Mouse (Mus musculus) c-Kit-positive CD71-negative TER-119-negative erythroid progenitor cells, embryonic 14.5 days (primary cell): ENCODE results near the gene Rpl10-ps3.
A peak's percentile ranks its signal among the peaks of the same experiment; 100 is the strongest.

ENCODE experiments used
- DNase-seq: peaks from one replicate; pipeline ENCODE4 v3.0.0-alpha.2; 2013; ENCODE audit warnings: low read depth

Rpl10-ps3 gene

DNA sequence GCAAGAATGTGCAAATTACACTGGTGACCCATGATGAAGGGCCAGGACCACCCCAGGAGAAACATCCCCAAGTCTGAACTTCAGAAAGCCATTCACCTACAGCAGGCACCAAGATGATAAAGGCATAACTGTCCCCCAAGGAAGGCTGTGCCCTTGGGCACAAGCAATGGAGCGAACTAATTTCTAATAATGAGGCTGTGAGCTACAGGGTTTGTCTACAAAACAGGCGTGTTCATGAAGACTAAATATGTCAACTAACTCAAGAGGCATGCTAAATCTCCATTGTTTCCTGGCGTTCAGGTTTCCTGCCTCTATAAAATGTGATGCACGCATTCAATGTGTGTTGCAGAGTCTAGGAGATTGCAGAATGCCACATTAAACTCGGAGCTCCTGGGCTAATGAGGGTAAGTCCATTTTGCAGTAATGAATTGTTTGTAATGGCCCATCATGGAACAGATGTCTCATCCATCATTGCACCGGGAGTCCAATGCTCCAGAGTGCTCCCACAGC, 33.7 kb downstream of the Rpl10-ps3 start:
- no peak for DNase-seq

GRCm38 (mm10) chr9:50305666-50306402, 38.9 kb downstream of the Rpl10-ps3 start:
- DNase-seq, result no peak

GRCm38 (mm10) chr9:50305046-50305445, 39.7 kb downstream of the Rpl10-ps3 start:
- no peak for DNase-seq

DNA sequence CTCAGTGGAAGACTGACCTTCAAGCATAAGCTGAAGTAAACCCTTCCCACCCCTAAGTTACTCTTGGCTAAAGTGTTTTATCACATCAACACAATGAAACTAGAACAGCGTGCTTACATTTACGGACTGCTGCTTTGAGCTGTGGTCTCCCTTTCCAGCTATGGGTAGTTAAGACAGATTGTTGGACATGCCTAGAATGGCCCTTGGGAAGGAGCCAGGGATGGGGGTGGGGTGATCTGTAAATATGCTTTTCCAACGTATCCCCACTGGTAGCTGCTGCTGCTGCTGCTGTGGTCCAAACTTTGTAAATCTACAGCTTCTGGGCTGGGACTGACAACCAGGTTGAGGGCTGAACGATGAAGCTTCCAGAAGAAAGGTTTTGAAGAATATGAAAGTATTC, 40.8 kb downstream of the Rpl10-ps3 start:
- DNase-seq, result no peak

- DNase-seq, result no peak
These were observed 43.0 kb downstream of the Rpl10-ps3 start for GRCm38 (mm10) chr9:50301722-50302121.

GRCm38 (mm10) chr9:50298389-50298788, 46.4 kb downstream of the Rpl10-ps3 start:
- peak; percentile 2 for DNase-seq
